Mouse (Mus musculus) limb, embryonic 13.5 days (tissue): Measurements from ENCODE around the gene Gdnf. TPM values are rescaled to one million over a fixed set of nuclear protein-coding genes. Genes with fewer than 3 reads are reported as not detected.
A peak's percentile ranks its signal among the peaks of the same experiment; 100 is the strongest.

Experiments used
- ATAC-seq: fragments of 200-750 bp; cut with Nextera tagmentation; 2 replicates; pipeline ENCODE4 v1.8.0; 2017; ENCODE audit warnings: low read depth, moderate number of reproducible peaks, moderate TSS enrichment; ENCODE audit not compliant: low FRiP score
- H3K27ac ChIP-seq: fragments of 300-500 bp; sonication (generic); 2 replicates; pipeline ENCODE4 v1.5.1; 2015; ENCODE audit warnings: inconsistent platforms, mild to moderate bottlenecking, moderate library complexity
- H3K27me3 ChIP-seq: fragments of 300-500 bp; sonication (generic); 2 replicates; pipeline ENCODE4 v1.6.1; 2015; ENCODE audit warnings: mild to moderate bottlenecking, inconsistent platforms
- H3K36me3 ChIP-seq: fragments of 300-500 bp; sonication (generic); 2 replicates; pipeline ENCODE4 v1.6.1; 2015; ENCODE audit warnings: inconsistent platforms, mild to moderate bottlenecking, moderate library complexity
- H3K4me1 ChIP-seq: fragments of 300-500 bp; sonication (generic); 2 replicates; pipeline ENCODE4 v1.6.1; 2015; ENCODE audit warnings: inconsistent platforms
- H3K4me2 ChIP-seq: fragments of 300-500 bp; sonication (generic); replicated peaks from 2 replicates; pipeline ENCODE4 v1.6.1; 2015; ENCODE audit warnings: inconsistent platforms, mild to moderate bottlenecking, moderate library complexity
- H3K4me3 ChIP-seq: fragments of 300-500 bp; sonication (generic); 2 replicates; pipeline ENCODE4 v1.5.1; 2015; ENCODE audit warnings: moderate library complexity, mild to moderate bottlenecking, inconsistent platforms
- H3K9ac ChIP-seq: fragments of 300-500 bp; sonication (generic); 2 replicates; pipeline ENCODE4 v1.6.1; 2015; ENCODE audit warnings: mild to moderate bottlenecking, inconsistent platforms
- H3K9me3 ChIP-seq: fragments of 300-500 bp; sonication (generic); 2 replicates; pipeline ENCODE4 v1.6.1; 2016; ENCODE audit warnings: inconsistent platforms
- WGBS: fragments of 180-500 bp; shearing (Covaris S2); methylation state at CpG from one replicate; pipeline ENCODE4 v1.1.7; 2015; 5-methylcytosine and 5-hydroxymethylcytosine counted together
- polyA plus RNA-seq: library from polyadenylated mRNA; unstranded; fragments of >200 nt; fragmentation: Nextera tagmentation; extraction: Ambion mirVana; gene quantifications from 2 replicates; pipeline ENCODE4 v1.2.1, GENCODE M21; 2015

The Gdnf gene
- polyA plus RNA-seq, 1 experiment from 2014 or later = 0.60 TPM

GRCm38 (mm10) chr15:7815521-7815944 lies 4.9 kb downstream of the Gdnf start:
- H3K36me3 ChIP-seq = no peaks in the 10 kb centered on the region
- peaks cover 98% of the 10 kb centered on the region for H3K27me3 ChIP-seq
- no peak overlapping the region; the same call in 1 of the 2 replicates for H3K9ac ChIP-seq
- no peak for ATAC-seq
- no peaks in the 10 kb centered on the region for H3K9me3 ChIP-seq
- no peak overlapping the region for H3K27ac ChIP-seq
- H3K4me3 ChIP-seq = peak overlapping the region; percentile 63
- peaks cover 50% of the 10 kb centered on the region for H3K4me1 ChIP-seq
- H3K4me2 ChIP-seq = peak overlapping the region; percentile 97
- under 1% methylated on average over 29 of the region's 36 CpGs for WGBS

GRCm38 (mm10) chr15:7823886-7824285 lies 13.2 kb downstream of the Gdnf start:
- H3K4me3 ChIP-seq = no peak overlapping the region
- WGBS = 73% methylated on average over 6 of the region's 6 CpGs
- H3K4me1 ChIP-seq = 0 out of 2 replicates have a peak, but pooled peaks cover 4% of the 10 kb centered on the region
- no peak for ATAC-seq
- H3K9ac ChIP-seq = no peak overlapping the region
- H3K36me3 ChIP-seq = no peaks in the 10 kb centered on the region
- no peak overlapping the region for H3K4me2 ChIP-seq
- H3K9me3 ChIP-seq = no peaks in the 10 kb centered on the region
- no peak overlapping the region for H3K27ac ChIP-seq
- peaks cover 58% of the 10 kb centered on the region for H3K27me3 ChIP-seq

- Histone ChIP-seq H3K4me2 (no peak overlapping the region), H3K4me1 (0 out of 2 replicates have a peak, but pooled peaks cover 4% of the 10 kb centered on the region), H3K9me3 (no peaks in the 10 kb centered on the region), H3K9ac (no peak overlapping the region), H3K4me3 (no peak overlapping the region), H3K27ac (no peak overlapping the region), H3K36me3 (no peaks in the 10 kb centered on the region), H3K27me3 (peaks cover 44% of the 10 kb centered on the region)
- no peak for ATAC-seq
- 54% methylated on average over 6 of the region's 6 CpGs for WGBS
Observed at GRCm38 (mm10) chr15:7825530-7825929, 14.9 kb downstream of the Gdnf start.

- no peak for ATAC-seq
- WGBS = 88% methylated on average over 9 of the region's 9 CpGs
- Histone ChIP-seq H3K27me3 (no peaks in the 10 kb centered on the region), H3K4me3 (no peak overlapping the region), H3K9me3 (no peaks in the 10 kb centered on the region), H3K36me3 (no peaks in the 10 kb centered on the region; the same call in 1 of the 2 replicates), H3K4me1 (peaks cover 8% of the 10 kb centered on the region), H3K9ac (no peak overlapping the region), H3K27ac (no peak overlapping the region), H3K4me2 (no peak overlapping the region)
Observed at GRCm38 (mm10) chr15:7835404-7835803, 24.8 kb downstream of the Gdnf start.

GRCm38 (mm10) chr15:7838060-7838920 lies 27.6 kb downstream of the Gdnf start:
- Histone ChIP-seq H3K4me2 (no peak overlapping the region), H3K36me3 (no peaks in the 10 kb centered on the region; the same call in 1 of the 2 replicates), H3K4me3 (no peak overlapping the region), H3K9me3 (no peaks in the 10 kb centered on the region), H3K9ac (no peak overlapping the region), H3K27ac (no peak overlapping the region), H3K4me1 (peaks cover 8% of the 10 kb centered on the region), H3K27me3 (no peaks in the 10 kb centered on the region)
- ATAC-seq = no peak
- WGBS = 45% methylated on average over 8 of the region's 8 CpGs

- no peak overlapping the region for H3K27ac ChIP-seq
Observed at GRCm38 (mm10) chr15:7838921-7839309, 28.3 kb downstream of the Gdnf start.

GRCm38 (mm10) chr15:7841664-7842063 lies 31.0 kb downstream of the Gdnf start:
- 89% methylated on average over 1 of the region's 1 CpGs for WGBS
- Histone ChIP-seq H3K9ac (no peak overlapping the region), H3K27ac (no peak overlapping the region), H3K36me3 (no peaks in the 10 kb centered on the region), H3K9me3 (no peaks in the 10 kb centered on the region), H3K27me3 (no peaks in the 10 kb centered on the region), H3K4me2 (no peak overlapping the region), H3K4me1 (peaks cover 8% of the 10 kb centered on the region), H3K4me3 (no peak overlapping the region)
- no peak for ATAC-seq

More at GRCm38 (mm10) chr15:7838921-7839309, 28.3 kb downstream of the Gdnf start:
- Histone ChIP-seq H3K4me2 (no peak overlapping the region), H3K4me3 (no peak overlapping the region), H3K27me3 (no peaks in the 10 kb centered on the region), H3K9me3 (no peaks in the 10 kb centered on the region), H3K9ac (no peak overlapping the region), H3K4me1 (peaks cover 8% of the 10 kb centered on the region), H3K36me3 (no peaks in the 10 kb centered on the region; the same call in 1 of the 2 replicates)
- WGBS = 37% methylated on average over 7 of the region's 7 CpGs
- ATAC-seq = no peak

GRCm38 (mm10) chr15:7842398-7842797 lies 31.8 kb downstream of the Gdnf start:
- no peak overlapping the region for H3K9ac ChIP-seq
- no peak overlapping the region for H3K27ac ChIP-seq
- H3K4me2 ChIP-seq = no peak overlapping the region
- H3K4me3 ChIP-seq = no peak overlapping the region
- no peaks in the 10 kb centered on the region for H3K27me3 ChIP-seq
- H3K36me3 ChIP-seq = no peaks in the 10 kb centered on the region
- peaks cover 8% of the 10 kb centered on the region for H3K4me1 ChIP-seq
- no peaks in the 10 kb centered on the region for H3K9me3 ChIP-seq
- ATAC-seq = no peak
- WGBS = 86% methylated on average over 4 of the region's 4 CpGs

GRCm38 (mm10) chr15:7857418-7857817 lies 46.8 kb downstream of the Gdnf start:
- WGBS = 74% methylated on average over 13 of the region's 13 CpGs
- Histone ChIP-seq H3K4me2 (no peak overlapping the region), H3K9ac (no peak overlapping the region), H3K36me3 (no peaks in the 10 kb centered on the region), H3K4me1 (no peaks in the 10 kb centered on the region), H3K27me3 (no peaks in the 10 kb centered on the region), H3K9me3 (no peaks in the 10 kb centered on the region), H3K4me3 (no peak overlapping the region), H3K27ac (no peak overlapping the region)
- no peak for ATAC-seq

GRCm38 (mm10) chr15:7858841-7859240 lies 48.2 kb downstream of the Gdnf start:
- no peak overlapping the region for H3K9ac ChIP-seq
- H3K27ac ChIP-seq = no peak overlapping the region
- H3K4me1 ChIP-seq = no peaks in the 10 kb centered on the region
- no peak overlapping the region for H3K4me3 ChIP-seq
- H3K4me2 ChIP-seq = no peak overlapping the region
- no peaks in the 10 kb centered on the region for H3K9me3 ChIP-seq
- 81% methylated on average over 5 of the region's 5 CpGs for WGBS
- no peaks in the 10 kb centered on the region for H3K27me3 ChIP-seq
- no peak for ATAC-seq
- no peaks in the 10 kb centered on the region for H3K36me3 ChIP-seq

- H3K9me3 ChIP-seq = no peaks in the 10 kb centered on the region
- 84% methylated on average over 5 of the region's 5 CpGs for WGBS
- no peak for ATAC-seq
- no peak overlapping the region for H3K27ac ChIP-seq
- H3K9ac ChIP-seq = no peak overlapping the region
- H3K4me1 ChIP-seq = no peaks in the 10 kb centered on the region
- no peak overlapping the region for H3K4me2 ChIP-seq
- H3K4me3 ChIP-seq = no peak overlapping the region
- H3K36me3 ChIP-seq = no peaks in the 10 kb centered on the region
- no peaks in the 10 kb centered on the region for H3K27me3 ChIP-seq
Observed at GRCm38 (mm10) chr15:7862890-7863289, 52.2 kb downstream of the Gdnf start.

- H3K9ac ChIP-seq = no peak overlapping the region
- no peak overlapping the region for H3K27ac ChIP-seq
- WGBS = 74% methylated on average over 5 of the region's 5 CpGs
- no peaks in the 10 kb centered on the region for H3K36me3 ChIP-seq
- H3K27me3 ChIP-seq = no peaks in the 10 kb centered on the region
- ATAC-seq = no peak
- no peak overlapping the region for H3K4me3 ChIP-seq
- H3K9me3 ChIP-seq = no peaks in the 10 kb centered on the region
- no peaks in the 10 kb centered on the region for H3K4me1 ChIP-seq
- H3K4me2 ChIP-seq = no peak overlapping the region
Observed at GRCm38 (mm10) chr15:7863328-7863727, 52.7 kb downstream of the Gdnf start.
